Mouse (Mus musculus): ENCODE measurements at regions not wholly inside any gene's neighbourhood (a gene's known extent, or its start where the extent isn't known, plus 50 kb on each side); places are given as distances from the start of the nearest gene placed in this dataset.
A peak's percentile ranks its signal among the peaks of the same experiment; 100 is the strongest.
"Not testable (repeated sequence)": the region's sequence is repeated elsewhere in the genome, so short reads cannot be mapped to it uniquely, and the experiment has no call there.

- TF ChIP-seq CTCF (IDR thresholded peaks at IDR 0.05): peak; percentile 53
- TF ChIP-seq POLR2A (IDR thresholded peaks at IDR 0.05; ENCODE audit: insufficient read depth, low read depth, low read length): not testable (repeated sequence)
Observed at GRCm38 (mm10) chr12:113948017-113948416, 404.3 kb downstream of the Adam6a start.
